In the genomic region with DNA sequence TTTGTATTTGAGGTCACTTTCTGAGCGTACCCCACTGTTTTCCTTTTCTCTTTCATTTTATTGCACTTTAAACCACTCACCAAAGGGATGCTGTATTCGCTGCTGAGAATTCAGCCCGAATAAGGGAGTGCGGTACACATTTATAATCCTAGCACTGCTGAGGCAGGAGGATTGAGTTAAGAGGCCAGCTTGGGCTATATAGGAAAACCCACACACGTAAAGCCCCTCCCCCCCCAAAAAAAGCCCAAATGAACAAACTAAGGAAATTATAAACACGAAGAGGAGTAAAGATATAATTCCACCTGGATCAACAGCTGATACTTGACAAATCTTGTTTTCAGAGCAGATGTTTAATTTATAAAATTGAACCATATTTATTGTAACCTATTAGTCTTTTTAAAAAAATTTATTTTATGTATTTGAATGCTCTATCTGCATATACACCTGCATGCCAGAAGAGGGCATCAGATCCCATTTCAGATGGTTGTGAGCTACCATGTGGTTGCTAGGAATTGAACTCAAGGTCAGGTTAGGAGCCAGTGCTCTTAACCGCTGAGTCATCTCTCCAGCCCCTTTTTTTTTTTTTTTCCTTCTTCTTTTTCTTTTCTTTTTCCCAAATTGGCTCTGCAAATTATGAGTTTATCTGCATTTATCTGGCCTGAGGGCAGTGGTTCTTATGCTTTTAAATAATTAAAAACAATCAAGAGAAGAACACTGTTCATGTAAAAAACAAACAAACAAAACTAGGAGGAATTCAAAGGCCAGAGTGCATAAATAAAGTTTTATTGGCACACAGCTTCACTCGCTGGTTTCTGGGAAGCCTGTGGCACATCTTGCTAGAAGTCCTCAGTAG, we compare ENCODE assay signal across 8 mouse cellular contexts. TPM values are rescaled to one million over a fixed set of nuclear protein-coding genes. Genes with fewer than 3 reads are reported as not detected.
DNase-seq lines count a peak whose midpoint lies in the region; ATAC-seq and TF ChIP-seq lines count a peak whose summit lies in the region.

No protein-coding gene starts in this region.

- no peak for TF ChIP-seq POLR2A in ES-Bruce4 (IDR thresholded peaks at IDR 0.05; ENCODE audit: insufficient read depth, low read length)

- no peak overlapping the region for H3K4me2 ChIP-seq in hindbrain, embryonic 14.5 days (replicated peaks)
- peak overlapping the region; percentile 73 for H3K4me2 ChIP-seq in embryonic facial prominence, embryonic 13.5 days
- H3K4me2 ChIP-seq in liver, embryonic 15.5 days, result peak overlapping the region; percentile 79

- no peaks in the 10 kb centered on the region for H3K9me3 ChIP-seq in hindbrain, embryonic 10.5 days
- no peaks in the 10 kb centered on the region for H3K9me3 ChIP-seq in hindbrain, embryonic 14.5 days (ENCODE audit: control insufficient read depth, low read length)
- H3K9me3 ChIP-seq in ES-Bruce4 (replicated peaks; ENCODE audit: control insufficient read depth, insufficient read depth, low read length, poor library complexity, severe bottlenecking), result no peaks in the 10 kb centered on the region
- H3K9me3 ChIP-seq in embryonic facial prominence, embryonic 13.5 days, result no peaks in the 10 kb centered on the region
- no peaks in the 10 kb centered on the region for H3K9me3 ChIP-seq in liver, embryonic 15.5 days (replicated peaks)

- no peak overlapping the region for H3K9ac ChIP-seq in hindbrain, embryonic 14.5 days
- peak overlapping the region; percentile 45 for H3K9ac ChIP-seq in ES-Bruce4 (ENCODE audit: low read depth, poor library complexity, severe bottlenecking)
- peak overlapping the region; percentile 74 for H3K9ac ChIP-seq in embryonic facial prominence, embryonic 13.5 days
- H3K9ac ChIP-seq in liver, embryonic 15.5 days, result no peak overlapping the region

- WGBS in hindbrain, embryonic 10.5 days, result 59% methylated on average over 8 of the region's 8 CpGs
- 61% methylated on average over 8 of the region's 8 CpGs for WGBS in hindbrain, embryonic 14.5 days
- 65% methylated on average over 8 of the region's 8 CpGs for WGBS in embryonic facial prominence, embryonic 13.5 days
- 53% methylated on average over 8 of the region's 8 CpGs for WGBS in liver, embryonic 15.5 days (ENCODE audit: insufficient replicate concordance)

- no peak for DNase-seq in hindbrain, embryonic 10.5 days (ENCODE audit: low spot score)
- DNase-seq in hindbrain, embryonic 14.5 days (ENCODE audit: low spot score), result no peak
- no peak for DNase-seq in adrenal gland, postnatal 14 days

- peak overlapping the region; percentile 54 for H3K4me3 ChIP-seq in hindbrain, embryonic 10.5 days
- no peak overlapping the region for H3K4me3 ChIP-seq in hindbrain, embryonic 14.5 days (replicated peaks; ENCODE audit: low read length)
- peak overlapping the region; percentile 75 for H3K4me3 ChIP-seq in ES-Bruce4 (ENCODE audit: low read depth, low read length)
- H3K4me3 ChIP-seq in embryonic facial prominence, embryonic 13.5 days, result peak overlapping the region; percentile 53
- no peak overlapping the region for H3K4me3 ChIP-seq in liver, embryonic 15.5 days (replicated peaks)

- peaks cover 22% of the 10 kb centered on the region for H3K4me1 ChIP-seq in hindbrain, embryonic 10.5 days (replicated peaks)
- no peaks in the 10 kb centered on the region for H3K4me1 ChIP-seq in hindbrain, embryonic 14.5 days (replicated peaks; ENCODE audit: control insufficient read depth, insufficient read depth, low read length)
- peaks cover 8% of the 10 kb centered on the region for H3K4me1 ChIP-seq in ES-Bruce4 (ENCODE audit: control insufficient read depth, insufficient read depth, low read length)
- peaks cover 14% of the 10 kb centered on the region for H3K4me1 ChIP-seq in embryonic facial prominence, embryonic 13.5 days
- H3K4me1 ChIP-seq in liver, embryonic 15.5 days (replicated peaks), result peaks cover 28% of the 10 kb centered on the region

- no peak overlapping the region for H3K27ac ChIP-seq in hindbrain, embryonic 10.5 days
- no peak overlapping the region for H3K27ac ChIP-seq in hindbrain, embryonic 14.5 days
- peak overlapping the region; percentile 71 for H3K27ac ChIP-seq in ES-Bruce4 (ENCODE audit: insufficient read depth, low read length)
- H3K27ac ChIP-seq in embryonic facial prominence, embryonic 13.5 days, result no peak overlapping the region
- H3K27ac ChIP-seq in liver, embryonic 15.5 days (replicated peaks), result no peak overlapping the region

- no peak for TF ChIP-seq CTCF in ES-Bruce4 (IDR thresholded peaks at IDR 0.05; ENCODE audit: low read depth, low read length)

- H3K36me3 ChIP-seq in hindbrain, embryonic 10.5 days, result no peaks in the 10 kb centered on the region
- no peaks in the 10 kb centered on the region for H3K36me3 ChIP-seq in hindbrain, embryonic 14.5 days (replicated peaks; ENCODE audit: control insufficient read depth, insufficient read depth)
- H3K36me3 ChIP-seq in ES-Bruce4 (ENCODE audit: control insufficient read depth, insufficient read depth, low read length, poor library complexity, severe bottlenecking), result no peaks in the 10 kb centered on the region
- H3K36me3 ChIP-seq in embryonic facial prominence, embryonic 13.5 days, result no peaks in the 10 kb centered on the region
- no peaks in the 10 kb centered on the region for H3K36me3 ChIP-seq in liver, embryonic 15.5 days (replicated peaks)

- peaks cover 13% of the 10 kb centered on the region; the same call in 1 of the 2 replicates for H3K27me3 ChIP-seq in hindbrain, embryonic 10.5 days (ENCODE audit: insufficient read depth, poor library complexity, severe bottlenecking)
- H3K27me3 ChIP-seq in hindbrain, embryonic 14.5 days (ENCODE audit: control insufficient read depth, insufficient read depth, low read length), result peaks cover 21% of the 10 kb centered on the region
- no peaks in the 10 kb centered on the region for H3K27me3 ChIP-seq in ES-Bruce4 (ENCODE audit: control insufficient read depth, insufficient read depth, low read length, poor library complexity, severe bottlenecking)
- peaks cover 9% of the 10 kb centered on the region for H3K27me3 ChIP-seq in embryonic facial prominence, embryonic 13.5 days
- H3K27me3 ChIP-seq in liver, embryonic 15.5 days, result no peaks in the 10 kb centered on the region

- TF ChIP-seq EP300 in ES-Bruce4 (IDR thresholded peaks at IDR 0.05; ENCODE audit: insufficient read depth, low read depth, low read length), result no peak

- no peak for ATAC-seq in hindbrain, embryonic 14.5 days (ENCODE audit: low FRiP score)
- no peak for ATAC-seq in embryonic facial prominence, embryonic 13.5 days (ENCODE audit: insufficient number of reproducible peaks, insufficient read depth, low FRiP score, low TSS enrichment, low read depth)
- no peak for ATAC-seq in liver, embryonic 15.5 days (ENCODE audit: insufficient read depth)
- no peak for ATAC-seq in frontal cortex, adult (ENCODE audit: low TSS enrichment)
- no peak for ATAC-seq in activated CD4-positive, CD25-positive, alpha-beta regulatory T cell, adult 4 months

RNA-seq across cellular contexts. Expression of gene Acacb, which starts 30.4 kb away (rescaled TPM):
- polyA plus RNA-seq in hindbrain, embryonic 10.5 days (2016; fragmentation: Nextera tagmentation; extraction: Ambion mirVana), result 1.8 TPM in 2 replicates
- polyA plus RNA-seq in hindbrain, embryonic 14.5 days (2014; fragmentation: Nextera tagmentation; extraction: Ambion mirVana), result 3.6 and 3.7 TPM in 2 replicates
- 8.0 and 9.3 TPM in 2 replicates for polyA plus RNA-seq in ES-Bruce4 (2011; ENCODE audit: insufficient read depth, insufficient read length, low read depth, missing spikeins)
- 2.7 and 3.6 TPM in 2 replicates for polyA plus RNA-seq in embryonic facial prominence, embryonic 13.5 days (2015; fragmentation: Nextera tagmentation; extraction: Ambion mirVana)
- polyA plus RNA-seq in liver, embryonic 15.5 days (2015; fragmentation: Nextera tagmentation; extraction: Ambion mirVana), result 0.43 and 0.45 TPM in 2 replicates
- total RNA-seq in adrenal gland, postnatal 14 days (2021), result 121 and 148 TPM in 2 replicates
- 1 to 10 TPM in 1 of 2 experiments, under 1 TPM in 1; 0.95 to 3.1 TPM for polyA plus RNA-seq in activated CD4-positive, CD25-positive, alpha-beta regulatory T cell, adult 4 months (2017; shearing (Covaris generic))

RNA-seq across cellular contexts. Expression of gene Ung, which starts 46.6 kb away (rescaled TPM):
- polyA plus RNA-seq in hindbrain, embryonic 10.5 days (2016; fragmentation: Nextera tagmentation; extraction: Ambion mirVana), result 41.9 and 60.8 TPM in 2 replicates
- polyA plus RNA-seq in hindbrain, embryonic 14.5 days (2014; fragmentation: Nextera tagmentation; extraction: Ambion mirVana), result 5.4 and 6.5 TPM in 2 replicates
- polyA plus RNA-seq in ES-Bruce4 (2011; ENCODE audit: insufficient read depth, insufficient read length, low read depth, missing spikeins), result 85.6 and 89.8 TPM in 2 replicates
- 43.6 and 48.2 TPM in 2 replicates for polyA plus RNA-seq in embryonic facial prominence, embryonic 13.5 days (2015; fragmentation: Nextera tagmentation; extraction: Ambion mirVana)
- polyA plus RNA-seq in liver, embryonic 15.5 days (2015; fragmentation: Nextera tagmentation; extraction: Ambion mirVana), result 18.2 and 19.0 TPM in 2 replicates
- 11.7 and 11.9 TPM in 2 replicates for total RNA-seq in adrenal gland, postnatal 14 days (2021)
- 1 to 10 TPM; 6.5 to 9.0 TPM for polyA plus RNA-seq in activated CD4-positive, CD25-positive, alpha-beta regulatory T cell, adult 4 months (2017; shearing (Covaris generic))

RNA-seq across cellular contexts. Expression of gene Alkbh2, which starts 48.8 kb away (rescaled TPM):
- 13.1 and 13.4 TPM in 2 replicates for polyA plus RNA-seq in hindbrain, embryonic 10.5 days (2016; fragmentation: Nextera tagmentation; extraction: Ambion mirVana)
- 6.2 and 7.1 TPM in 2 replicates for polyA plus RNA-seq in hindbrain, embryonic 14.5 days (2014; fragmentation: Nextera tagmentation; extraction: Ambion mirVana)
- polyA plus RNA-seq in ES-Bruce4 (2011; ENCODE audit: insufficient read depth, insufficient read length, low read depth, missing spikeins), result 17.9 and 20.1 TPM in 2 replicates
- 11.7 and 11.8 TPM in 2 replicates for polyA plus RNA-seq in embryonic facial prominence, embryonic 13.5 days (2015; fragmentation: Nextera tagmentation; extraction: Ambion mirVana)
- polyA plus RNA-seq in liver, embryonic 15.5 days (2015; fragmentation: Nextera tagmentation; extraction: Ambion mirVana), result 3.1 and 4.1 TPM in 2 replicates
- total RNA-seq in adrenal gland, postnatal 14 days (2021), result 9.9 and 10.3 TPM in 2 replicates
- 1 to 10 TPM; 2.8 to 5.1 TPM for polyA plus RNA-seq in activated CD4-positive, CD25-positive, alpha-beta regulatory T cell, adult 4 months (2017; shearing (Covaris generic))

Comparison
In these comparisons a context has a peak if more than half of its experiments do, and no peak if none do; other contexts are left out.
1. H3K4me3 ChIP-seq: peak in hindbrain, embryonic 10.5 days (single experiment), ES-Bruce4 (single experiment) and embryonic facial prominence, embryonic 13.5 days (single experiment); none in hindbrain, embryonic 14.5 days (single experiment) and liver, embryonic 15.5 days (single experiment).
2. H3K9ac ChIP-seq: peak in ES-Bruce4 (single experiment) and embryonic facial prominence, embryonic 13.5 days (single experiment); none in hindbrain, embryonic 14.5 days (single experiment) and liver, embryonic 15.5 days (single experiment).